Mouse (Mus musculus) myocyte (in vitro differentiated cells): ENCODE results near the gene Slc38a3. TPM values are rescaled to one million over a fixed set of nuclear protein-coding genes. Genes with fewer than 3 reads are reported as not detected.

ENCODE experiments used
- H3K27me3 ChIP-seq: one replicate; pipeline ENCODE4 v1.6.1; 2011; ENCODE audit not compliant: control insufficient read depth, insufficient read depth, insufficient read length
- H3K36me3 ChIP-seq: one replicate; pipeline ENCODE4 v1.6.1; 2011; ENCODE audit not compliant: control insufficient read depth, insufficient read depth
- H3K4me2 ChIP-seq: one replicate; pipeline ENCODE4 v1.6.1; 2011; ENCODE audit warnings: low read depth, control low read depth
- H3K4me3 ChIP-seq: one replicate; pipeline ENCODE4 v1.5.1; 2011; ENCODE audit warnings: mild to moderate bottlenecking, control low read depth, moderate library complexity
- H3K79me2 ChIP-seq: one replicate; pipeline ENCODE4 v1.6.1; 2011; ENCODE audit not compliant: control insufficient read depth, insufficient read depth
- H3ac ChIP-seq: one replicate; pipeline ENCODE4 v1.6.1; 2011; ENCODE audit not compliant: control insufficient read depth, insufficient read length
- CEBPB ChIP-seq: IDR thresholded peaks from 2 replicates; pipeline ENCODE4 v1.6.1; 2011; ENCODE audit warnings: mild to moderate bottlenecking, moderate library complexity; ENCODE audit not compliant: poor library complexity, insufficient read depth, severe bottlenecking
- E2F4 ChIP-seq: IDR thresholded peaks from one replicate; pipeline ENCODE4 v1.6.1; 2011; ENCODE audit warnings: mild to moderate bottlenecking, control low read depth, moderate library complexity; ENCODE audit not compliant: insufficient read depth
- MAX ChIP-seq: IDR thresholded peaks from one replicate; pipeline ENCODE4 v1.6.1; 2011; ENCODE audit warnings: low read depth, mild to moderate bottlenecking, control low read depth
- MYOD1 ChIP-seq, 3 experiments: IDR thresholded peaks; one replicate each; pipeline ENCODE4 v1.6.1; 2011; ENCODE audit warnings: control low read depth in 2 of 3, low read depth in 2 of 3, mild to moderate bottlenecking in 2 of 3, moderate library complexity in 1 of 3; ENCODE audit not compliant: insufficient read length in 2 of 3, control insufficient read depth in 1 of 3
- MYOG ChIP-seq, 3 experiments: IDR thresholded peaks; one replicate each; pipeline ENCODE4 v1.6.1; 2011; ENCODE audit warnings: control low read depth in 2 of 3, low read depth in 2 of 3, mild to moderate bottlenecking in 2 of 3; ENCODE audit not compliant: insufficient read length in 2 of 3, control insufficient read depth in 1 of 3, insufficient read depth in 1 of 3
- POLR2A ChIP-seq: IDR thresholded peaks from one replicate; pipeline ENCODE4 v1.6.1; 2011; ENCODE audit warnings: low read depth, mild to moderate bottlenecking, control low read depth, moderate library complexity; ENCODE audit not compliant: insufficient read length
- POLR2AphosphoS2 ChIP-seq: IDR thresholded peaks from one replicate; pipeline ENCODE4 v1.6.1; 2011; ENCODE audit warnings: low read depth, control low read depth; ENCODE audit not compliant: insufficient read length
- REST ChIP-seq: IDR thresholded peaks from one replicate; pipeline ENCODE4 v1.6.1; 2011; ENCODE audit warnings: mild to moderate bottlenecking, control low read depth, moderate library complexity; ENCODE audit not compliant: insufficient read depth, insufficient read length
- SRF ChIP-seq: IDR thresholded peaks from one replicate; pipeline ENCODE4 v1.6.1; 2011; ENCODE audit warnings: low read depth; ENCODE audit not compliant: control insufficient read depth, insufficient read length
- TCF12 ChIP-seq: IDR thresholded peaks from one replicate; pipeline ENCODE4 v1.6.1; 2011; ENCODE audit warnings: mild to moderate bottlenecking, control low read depth; ENCODE audit not compliant: poor library complexity, insufficient read depth, severe bottlenecking
- TCF3 ChIP-seq: IDR thresholded peaks from one replicate; pipeline ENCODE4 v1.6.1; 2011; ENCODE audit warnings: low read depth, control low read depth; ENCODE audit not compliant: insufficient read length
- USF1 ChIP-seq: IDR thresholded peaks from one replicate; pipeline ENCODE4 v1.6.1; 2011; ENCODE audit warnings: low read depth, mild to moderate bottlenecking, control low read depth, moderate library complexity
- polyA plus RNA-seq: library from polyadenylated mRNA; unstranded; fragments of >200 nt; fragmentation: generic; extraction: Trizol; gene quantifications from one replicate; pipeline ENCODE4 v1.2.1, GENCODE M21; 2012; ENCODE audit warnings: missing spikeins

Slc38a3 gene
- polyA plus RNA-seq, 1 experiment: 0.06 TPM

- no peak overlapping the region for H3ac ChIP-seq
- H3K79me2 ChIP-seq: no peaks in the 10 kb centered on the region
- H3K27me3 ChIP-seq: no peaks in the 10 kb centered on the region
- no peak overlapping the region for H3K4me2 ChIP-seq
- TF ChIP-seq MYOD1 (IDR thresholded peaks at IDR 0.05; ENCODE audit: control insufficient read depth in 1 of 3, insufficient read length in 2 of 3, low read depth in 2 of 3) (no peak), MYOG (IDR thresholded peaks at IDR 0.05; ENCODE audit: control insufficient read depth in 1 of 3, insufficient read depth in 1 of 3, insufficient read length in 2 of 3, low read depth in 2 of 3) (no peak), CEBPB (no peak), MAX (no peak), POLR2AphosphoS2 (no peak), SRF (no peak), E2F4 (no peak), USF1 (no peak)
- no peaks in the 10 kb centered on the region for H3K36me3 ChIP-seq
- H3K4me3 ChIP-seq: no peak overlapping the region
These were observed 29.4 kb upstream of the Slc38a3 start for GRCm38 (mm10) chr9:107698611-107699190.

GRCm38 (mm10) chr9:107697811-107698521, 28.6 kb upstream of the Slc38a3 start:
- H3ac ChIP-seq: no peak overlapping the region
- H3K79me2 ChIP-seq: no peaks in the 10 kb centered on the region
- TF ChIP-seq MYOD1 (IDR thresholded peaks at IDR 0.05; ENCODE audit: control insufficient read depth in 1 of 3, insufficient read length in 2 of 3, low read depth in 2 of 3) (no peak), POLR2A (no peak), SRF (no peak), POLR2AphosphoS2 (no peak), USF1 (no peak), REST (no peak), MYOG (IDR thresholded peaks at IDR 0.05; ENCODE audit: control insufficient read depth in 1 of 3, insufficient read depth in 1 of 3, insufficient read length in 2 of 3, low read depth in 2 of 3) (no peak), E2F4 (no peak), MAX (no peak), CEBPB (no peak), TCF3 (no peak), TCF12 (no peak)
- no peaks in the 10 kb centered on the region for H3K36me3 ChIP-seq
- H3K4me3 ChIP-seq: no peak overlapping the region
- H3K4me2 ChIP-seq: no peak overlapping the region
- no peaks in the 10 kb centered on the region for H3K27me3 ChIP-seq

- Histone ChIP-seq H3K27me3 (peaks cover 5% of the 10 kb centered on the region), H3K79me2 (no peaks in the 10 kb centered on the region), H3K4me3 (no peak overlapping the region), H3K36me3 (no peaks in the 10 kb centered on the region), H3ac (no peak overlapping the region), H3K4me2 (no peak overlapping the region)
- TF ChIP-seq POLR2AphosphoS2: no peak
- TF ChIP-seq MYOG (IDR thresholded peaks at IDR 0.05; ENCODE audit: control insufficient read depth in 1 of 3, insufficient read depth in 1 of 3, insufficient read length in 2 of 3, low read depth in 2 of 3): no peak
- TF ChIP-seq MAX: no peak
- no peak for TF ChIP-seq POLR2A
- no peak for TF ChIP-seq USF1
- no peak for TF ChIP-seq TCF12
These were observed 27.7 kb upstream of the Slc38a3 start for GRCm38 (mm10) chr9:107696845-107697610.

GRCm38 (mm10) chr9:107696106-107696479, 26.8 kb upstream of the Slc38a3 start:
- Histone ChIP-seq H3K4me3 (no peak overlapping the region), H3K79me2 (no peaks in the 10 kb centered on the region), H3K4me2 (no peak overlapping the region), H3K27me3 (peaks cover 14% of the 10 kb centered on the region), H3ac (no peak overlapping the region), H3K36me3 (no peaks in the 10 kb centered on the region)
- no peak for TF ChIP-seq E2F4

- Histone ChIP-seq H3K79me2 (no peaks in the 10 kb centered on the region), H3ac (no peak overlapping the region), H3K4me3 (no peak overlapping the region), H3K36me3 (no peaks in the 10 kb centered on the region), H3K4me2 (no peak overlapping the region), H3K27me3 (peaks cover 19% of the 10 kb centered on the region)
- TF ChIP-seq REST: no peak
- TF ChIP-seq MYOD1 (IDR thresholded peaks at IDR 0.05; ENCODE audit: control insufficient read depth in 1 of 3, insufficient read length in 2 of 3, low read depth in 2 of 3): no peak
- TF ChIP-seq POLR2AphosphoS2: no peak
- no peak for TF ChIP-seq SRF
- no peak for TF ChIP-seq POLR2A
- TF ChIP-seq TCF12: no peak
- no peak for TF ChIP-seq MAX
- no peak for TF ChIP-seq E2F4
- no peak for TF ChIP-seq TCF3
- no peak for TF ChIP-seq MYOG (IDR thresholded peaks at IDR 0.05; ENCODE audit: control insufficient read depth in 1 of 3, insufficient read depth in 1 of 3, insufficient read length in 2 of 3, low read depth in 2 of 3)
- no peak for TF ChIP-seq CEBPB
- no peak for TF ChIP-seq USF1
These were observed 26.2 kb upstream of the Slc38a3 start for GRCm38 (mm10) chr9:107695441-107696105.
